8 mouse cellular contexts compared by ENCODE assay signal in the genomic region with DNA sequence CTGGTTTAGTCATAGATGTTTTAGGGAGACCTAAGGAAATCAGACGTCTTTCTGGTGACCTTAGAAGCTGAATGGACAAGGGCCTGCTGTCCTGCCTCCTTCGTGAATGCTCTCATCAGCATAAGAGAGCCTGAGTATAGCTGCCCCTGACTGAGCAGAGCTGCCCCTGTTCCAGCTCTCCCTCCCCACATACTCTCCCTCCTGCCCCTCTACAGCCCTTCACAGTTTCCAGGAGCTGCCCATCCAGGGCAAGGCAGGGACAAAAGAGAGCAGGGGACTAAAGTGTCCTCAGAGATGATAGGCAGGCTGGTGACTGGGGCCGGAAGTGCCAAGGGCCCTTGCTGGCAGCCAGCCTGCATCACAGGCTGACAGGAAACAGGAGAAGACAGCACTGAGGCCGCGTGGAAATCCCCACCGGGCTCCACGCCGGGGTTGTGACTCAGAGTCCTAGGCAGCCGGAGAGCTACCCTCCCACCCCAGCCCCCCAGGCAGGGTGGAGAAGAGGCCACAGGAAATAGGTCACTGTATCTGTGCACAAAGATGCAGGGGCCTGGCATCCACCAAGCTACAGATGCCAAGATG. TPM values are rescaled to one million over a fixed set of nuclear protein-coding genes. Genes with fewer than 3 reads are reported as not detected.
A peak's percentile ranks its signal among the peaks of the same experiment; 100 is the strongest.
DNase-seq lines count a peak whose midpoint lies in the region; ATAC-seq and TF ChIP-seq lines count a peak whose summit lies in the region.

No protein-coding gene starts in this region.

- H3K79me2 ChIP-seq in C2C12 (ENCODE audit: control insufficient read depth, insufficient read depth): peaks cover 22% of the 10 kb centered on the region

- H3K79me3 ChIP-seq in C2C12 (ENCODE audit: low read depth): no peaks in the 10 kb centered on the region

- no peaks in the 10 kb centered on the region for H3K27me3 ChIP-seq in C2C12 (ENCODE audit: control insufficient read depth, insufficient read depth, insufficient read length)
- H3K27me3 ChIP-seq in heart, embryonic 12.5 days (replicated peaks): no peaks in the 10 kb centered on the region

- peak overlapping the region; percentile 30; the same call in 1 of the 2 replicates for H3K9ac ChIP-seq in heart, embryonic 12.5 days

- peak overlapping the region; percentile 58 for H3K27ac ChIP-seq in cortical plate, adult 2 months (ENCODE audit: insufficient read depth, low read length)
- H3K27ac ChIP-seq in heart, embryonic 12.5 days (ENCODE audit: poor library complexity, severe bottlenecking): peak overlapping the region; percentile 84

- 8% methylated on average over 9 of the region's 9 CpGs for WGBS in heart, embryonic 12.5 days

- no peak overlapping the region for H3ac ChIP-seq in C2C12 (ENCODE audit: control insufficient read depth, insufficient read length, low read depth)

- TF ChIP-seq CTCF in C2C12 (IDR thresholded peaks at IDR 0.05; ENCODE audit: control insufficient read depth, insufficient read depth, insufficient read length): no peak
- no peak for TF ChIP-seq CTCF in cortical plate, adult 2 months (IDR thresholded peaks at IDR 0.05; ENCODE audit: extremely low read depth, insufficient read depth, low read length)

- peak; percentile 52 for ATAC-seq in heart, embryonic 12.5 days (ENCODE audit: insufficient number of reproducible peaks, low FRiP score)
- ATAC-seq in megakaryocyte, adult 5-6 weeks (ENCODE audit: poor library complexity, severe bottlenecking): peak; percentile 65

- no peak overlapping the region for H3K4me3 ChIP-seq in C2C12 (ENCODE audit: insufficient read depth, poor library complexity, severe bottlenecking)
- H3K4me3 ChIP-seq in cortical plate, adult 2 months (ENCODE audit: insufficient read depth, low read length): no peak overlapping the region
- no peak overlapping the region for H3K4me3 ChIP-seq in heart, embryonic 12.5 days

- H3K4me1 ChIP-seq in cortical plate, adult 2 months (ENCODE audit: control insufficient read depth, insufficient read depth, low read length): peaks cover 12% of the 10 kb centered on the region
- H3K4me1 ChIP-seq in heart, embryonic 12.5 days (replicated peaks): peaks cover 72% of the 10 kb centered on the region

- H3K36me3 ChIP-seq in C2C12 (ENCODE audit: control insufficient read depth, insufficient read depth): no peaks in the 10 kb centered on the region
- peaks cover 14% of the 10 kb centered on the region for H3K36me3 ChIP-seq in heart, embryonic 12.5 days

- peak; percentile 97 for DNase-seq in T-cell, adult 2 months (ENCODE audit: low spot score)
- DNase-seq in kidney, postnatal 14 days: peak; percentile 88
- peak; percentile 80 to 81 for DNase-seq in spleen, postnatal 36 days (ENCODE audit: low spot score in 2 of 2)
- no peak for DNase-seq in layer of hippocampus, adult 8-10 months (ENCODE audit: low spot score in 2 of 2)

- TF ChIP-seq POLR2A in cortical plate, adult 2 months (IDR thresholded peaks at IDR 0.05; ENCODE audit: extremely low read depth, insufficient read depth, low read length): no peak

- H3K4me2 ChIP-seq in heart, embryonic 12.5 days: peak overlapping the region; percentile 15; the same call in 1 of the 2 replicates

- peaks cover 8% of the 10 kb centered on the region; the same call in 1 of the 2 replicates for H3K9me3 ChIP-seq in heart, embryonic 12.5 days (replicated peaks)

TF ChIP-seq in C2C12, 6 proteins besides CTCF, POLR2A, EP300 and RAD21:
- TF ChIP-seq MAX (IDR thresholded peaks at IDR 0.05) (peak; percentile 27), USF1 (IDR thresholded peaks at IDR 0.05; ENCODE audit: low read depth) (no peak)
TF ChIP-seq in C2C12: peak in this region for 1.

RNA-seq across cellular contexts. Expression of gene Smad3, which starts 51.6 kb away (rescaled TPM):
- 6.3 TPM for polyA plus RNA-seq in C2C12 (2012; fragmentation: generic; extraction: Trizol)
- polyA plus RNA-seq in cortical plate, adult 2 months (2012; rRNA removed): 40.3 and 46.8 TPM in 2 replicates
- 17.0 and 18.9 TPM in 2 replicates for polyA plus RNA-seq in heart, embryonic 12.5 days (2016; fragmentation: Nextera tagmentation; extraction: Ambion mirVana)
- 9.1 and 15.0 TPM in 2 replicates for total RNA-seq in megakaryocyte, adult 5-6 weeks (2015)
- total RNA-seq in megakaryocyte, adult 5-6 weeks (2017): 9.7 and 12.7 TPM in 2 replicates
- 10 to 100 TPM; 48.8 to 57.3 (median 53.6) TPM for total RNA-seq in layer of hippocampus, adult 8-10 months (2022)

Comparison
In these comparisons a context has a peak if more than half of its experiments do, and no peak if none do; other contexts are left out.
1. DNase-seq: peak in T-cell, adult 2 months (single experiment), kidney, postnatal 14 days (single experiment) and spleen, postnatal 36 days (2 of 2); none in layer of hippocampus, adult 8-10 months (0 of 2).